Mouse (Mus musculus): ENCODE data around the gene Ncapd3. TPM values are rescaled to one million over a fixed set of nuclear protein-coding genes. Genes with fewer than 3 reads are reported as not detected.

Gene Ncapd3
- polyA plus RNA-seq, 1 experiment = 9.6 TPM

GRCm38 (mm10) chr9:27087402-27087801, 57.4 kb downstream of the Ncapd3 start:
- WGBS = 91% methylated on average over 3 of the region's 3 CpGs
- Histone ChIP-seq H3K4me3 (ENCODE audit: insufficient read depth, low read depth, low read length) (no peak overlapping the region), H3K36me3 (ENCODE audit: control insufficient read depth, insufficient read depth, low read length) (no peaks in the 10 kb centered on the region; the same call in none of the 2 replicates), H3K4me1 (ENCODE audit: control insufficient read depth, insufficient read depth, low read length) (no peaks in the 10 kb centered on the region), H3K27me3 (replicated peaks; ENCODE audit: control insufficient read depth, insufficient read depth, low read length) (no peaks in the 10 kb centered on the region), H3K27ac (ENCODE audit: insufficient read depth, low read depth, low read length) (no peak overlapping the region)
- no peak for TF ChIP-seq POLR2A (IDR thresholded peaks at IDR 0.05; ENCODE audit: low read depth, low read length)
- no peak for TF ChIP-seq CTCF (conservative IDR thresholded peaks at IDR 0.05; ENCODE audit: insufficient read depth, insufficient read length, low read depth, low read length)
- no peak for DNase-seq

- no peaks in the 10 kb centered on the region for H3K4me1 ChIP-seq (ENCODE audit: control insufficient read depth, insufficient read depth, low read length)
- H3K4me3 ChIP-seq (ENCODE audit: insufficient read depth, low read depth, low read length) = no peak overlapping the region
- WGBS = 89% methylated on average over 1 of the region's 1 CpGs
- H3K27me3 ChIP-seq (replicated peaks; ENCODE audit: control insufficient read depth, insufficient read depth, low read length) = no peaks in the 10 kb centered on the region
- H3K27ac ChIP-seq (ENCODE audit: insufficient read depth, low read depth, low read length) = no peak overlapping the region
- no peak for TF ChIP-seq POLR2A (IDR thresholded peaks at IDR 0.05; ENCODE audit: low read depth, low read length)
- no peak for TF ChIP-seq CTCF (conservative IDR thresholded peaks at IDR 0.05; ENCODE audit: insufficient read depth, insufficient read length, low read depth, low read length)
- DNase-seq = no peak
- peaks cover 3% of the 10 kb centered on the region for H3K36me3 ChIP-seq (ENCODE audit: control insufficient read depth, insufficient read depth, low read length)
Measured at GRCm38 (mm10) chr9:27090134-27090533, 60.2 kb downstream of the Ncapd3 start.

GRCm38 (mm10) chr9:27090801-27091775, 61.1 kb downstream of the Ncapd3 start:
- DNase-seq = no peak
- WGBS = 91% methylated on average over 13 of the region's 13 CpGs
- no peak for TF ChIP-seq POLR2A (IDR thresholded peaks at IDR 0.05; ENCODE audit: low read depth, low read length)
- no peak for TF ChIP-seq CTCF (conservative IDR thresholded peaks at IDR 0.05; ENCODE audit: insufficient read depth, insufficient read length, low read depth, low read length)
- Histone ChIP-seq H3K27ac (ENCODE audit: insufficient read depth, low read depth, low read length) (no peak overlapping the region), H3K4me3 (ENCODE audit: insufficient read depth, low read depth, low read length) (no peak overlapping the region), H3K4me1 (ENCODE audit: control insufficient read depth, insufficient read depth, low read length) (no peaks in the 10 kb centered on the region), H3K27me3 (replicated peaks; ENCODE audit: control insufficient read depth, insufficient read depth, low read length) (no peaks in the 10 kb centered on the region), H3K36me3 (ENCODE audit: control insufficient read depth, insufficient read depth, low read length) (peaks cover 3% of the 10 kb centered on the region)

GRCm38 (mm10) chr9:27092916-27093315, 62.9 kb downstream of the Ncapd3 start:
- H3K4me1 ChIP-seq (ENCODE audit: control insufficient read depth, insufficient read depth, low read length) = no peaks in the 10 kb centered on the region
- WGBS = 95% methylated on average over 6 of the region's 6 CpGs
- H3K27me3 ChIP-seq (replicated peaks; ENCODE audit: control insufficient read depth, insufficient read depth, low read length) = no peaks in the 10 kb centered on the region
- peaks cover 3% of the 10 kb centered on the region for H3K36me3 ChIP-seq (ENCODE audit: control insufficient read depth, insufficient read depth, low read length)
- TF ChIP-seq CTCF (conservative IDR thresholded peaks at IDR 0.05; ENCODE audit: insufficient read depth, insufficient read length, low read depth, low read length) = no peak
- no peak for TF ChIP-seq POLR2A (IDR thresholded peaks at IDR 0.05; ENCODE audit: low read depth, low read length)
- H3K4me3 ChIP-seq (ENCODE audit: insufficient read depth, low read depth, low read length) = no peak overlapping the region
- no peak overlapping the region for H3K27ac ChIP-seq (ENCODE audit: insufficient read depth, low read depth, low read length)
- no peak for DNase-seq

GRCm38 (mm10) chr9:27098092-27098491, 68.1 kb downstream of the Ncapd3 start:
- Histone ChIP-seq H3K36me3 (ENCODE audit: control insufficient read depth, insufficient read depth, low read length) (0 out of 2 replicates have a peak, but pooled peaks cover 3% of the 10 kb centered on the region), H3K4me3 (ENCODE audit: insufficient read depth, low read depth, low read length) (no peak overlapping the region), H3K27me3 (replicated peaks; ENCODE audit: control insufficient read depth, insufficient read depth, low read length) (no peaks in the 10 kb centered on the region), H3K27ac (ENCODE audit: insufficient read depth, low read depth, low read length) (peak overlapping the region; percentile 43; the same call in 1 of the 2 replicates), H3K4me1 (ENCODE audit: control insufficient read depth, insufficient read depth, low read length) (no peaks in the 10 kb centered on the region)
- WGBS = 31% methylated on average over 4 of the region's 4 CpGs
- TF ChIP-seq POLR2A (IDR thresholded peaks at IDR 0.05; ENCODE audit: low read depth, low read length) = no peak
- no peak for TF ChIP-seq CTCF (conservative IDR thresholded peaks at IDR 0.05; ENCODE audit: insufficient read depth, insufficient read length, low read depth, low read length)
- DNase-seq = peak; percentile 59

GRCm38 (mm10) chr9:27098557-27098956, 68.6 kb downstream of the Ncapd3 start:
- Histone ChIP-seq H3K27ac (ENCODE audit: insufficient read depth, low read depth, low read length) (peak overlapping the region; percentile 43; the same call in 1 of the 2 replicates), H3K27me3 (replicated peaks; ENCODE audit: control insufficient read depth, insufficient read depth, low read length) (no peaks in the 10 kb centered on the region), H3K4me1 (ENCODE audit: control insufficient read depth, insufficient read depth, low read length) (no peaks in the 10 kb centered on the region), H3K36me3 (ENCODE audit: control insufficient read depth, insufficient read depth, low read length) (0 out of 2 replicates have a peak, but pooled peaks cover 3% of the 10 kb centered on the region), H3K4me3 (ENCODE audit: insufficient read depth, low read depth, low read length) (no peak overlapping the region)
- no peak for DNase-seq
- no peak for TF ChIP-seq POLR2A (IDR thresholded peaks at IDR 0.05; ENCODE audit: low read depth, low read length)
- TF ChIP-seq CTCF (conservative IDR thresholded peaks at IDR 0.05; ENCODE audit: insufficient read depth, insufficient read length, low read depth, low read length) = no peak
- 70% methylated on average over 8 of the region's 8 CpGs for WGBS

GRCm38 (mm10) chr9:27099474-27099873, 69.5 kb downstream of the Ncapd3 start:
- 68% methylated on average over 4 of the region's 4 CpGs for WGBS
- 0 out of 2 replicates have a peak, but pooled peaks cover 2% of the 10 kb centered on the region for H3K36me3 ChIP-seq (ENCODE audit: control insufficient read depth, insufficient read depth, low read length)

More at GRCm38 (mm10) chr9:27099474-27099873, 69.5 kb downstream of the Ncapd3 start:
- no peak overlapping the region for H3K27ac ChIP-seq (ENCODE audit: insufficient read depth, low read depth, low read length)
- H3K27me3 ChIP-seq (replicated peaks; ENCODE audit: control insufficient read depth, insufficient read depth, low read length) = no peaks in the 10 kb centered on the region
- no peaks in the 10 kb centered on the region for H3K4me1 ChIP-seq (ENCODE audit: control insufficient read depth, insufficient read depth, low read length)
- DNase-seq = no peak
- TF ChIP-seq POLR2A (IDR thresholded peaks at IDR 0.05; ENCODE audit: low read depth, low read length) (no peak), CTCF (conservative IDR thresholded peaks at IDR 0.05; ENCODE audit: insufficient read depth, insufficient read length, low read depth, low read length) (no peak)
- H3K4me3 ChIP-seq (ENCODE audit: insufficient read depth, low read depth, low read length) = no peak overlapping the region
